Mouse (Mus musculus) E14TG2a.4 (cell line): ENCODE data around the gene Adgrg3.

Source experiments
- CTCF ChIP-seq: conservative IDR thresholded peaks from 2 replicates; pipeline ENCODE4 v1.5.1; 2014; ENCODE audit warnings: low read length
- NANOG ChIP-seq: IDR thresholded peaks from 2 replicates; pipeline ENCODE4 v1.6.1; 2014; ENCODE audit warnings: borderline replicate concordance, low read length, mixed read lengths

DNA sequence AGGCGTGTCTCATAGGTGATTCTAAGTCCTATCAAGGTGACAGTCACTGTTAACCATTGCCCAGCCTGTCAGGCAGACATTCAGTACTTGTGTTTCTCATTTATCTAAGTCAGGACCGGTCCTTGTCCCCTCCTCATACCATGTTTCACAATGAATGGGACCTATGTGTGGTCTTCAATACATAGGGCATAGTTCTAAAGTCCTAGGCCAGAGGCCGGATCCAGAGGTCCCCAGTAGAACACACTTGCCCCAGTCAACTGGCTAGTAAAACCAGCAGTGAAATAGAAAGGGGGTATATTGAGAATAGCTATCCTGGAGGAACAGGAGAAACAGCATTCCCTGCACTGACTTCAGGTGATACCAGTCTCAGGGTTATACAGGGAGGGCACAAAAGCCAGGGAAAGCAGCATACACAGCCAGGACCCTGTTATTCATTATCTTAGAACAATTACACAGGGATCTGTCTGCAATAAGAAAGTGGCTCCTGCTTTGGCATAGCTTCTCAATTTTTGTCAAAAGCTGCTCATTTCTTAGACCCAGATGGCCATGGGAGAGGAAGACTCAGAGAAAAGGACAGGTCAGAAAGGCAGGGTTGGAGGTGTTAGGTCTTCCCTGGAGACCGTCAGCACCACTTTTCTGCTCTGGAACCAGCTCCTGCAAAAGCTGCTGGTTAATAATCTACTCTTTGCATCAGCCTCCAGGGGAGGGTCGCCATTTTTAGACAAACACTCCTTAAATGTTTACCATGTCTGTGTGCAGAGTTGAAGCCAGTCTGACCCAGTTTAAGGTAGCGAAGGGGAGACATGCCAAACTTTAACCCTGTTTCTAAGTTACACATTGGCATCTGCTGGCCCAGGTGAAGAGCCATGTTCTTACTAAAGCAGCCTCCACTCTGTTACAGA, 24.6 kb downstream of the Adgrg3 start:
- TF ChIP-seq CTCF = no peak
- TF ChIP-seq NANOG = no peak
